Mouse (Mus musculus) B cell, adult 67 days (primary cell): ENCODE data around the gene L3mbtl4. TPM values are rescaled to one million over a fixed set of nuclear protein-coding genes. Genes with fewer than 3 reads are reported as not detected.

Experiments used
- total RNA-seq, 2 experiments: library from RNA; stranded (reverse); gene quantifications; 4 replicates each; pipeline ENCODE4 v1.2.4; 2023

L3mbtl4 gene
- total RNA-seq, result not detected

GRCm38 (mm10) chr17:68273527-68273926, at the start of gene L3mbtl4:
TSS of gene L3mbtl4 (plus strand) at chr17:68273797.

GRCm38 (mm10) chr17:68826323-68826722, 552.7 kb downstream of the L3mbtl4 start, which contains the start of gene Tmem200c:
TSS of gene Tmem200c (plus strand) at chr17:68826623.

